Mouse (Mus musculus): ENCODE results near the gene Crim1. TPM values are rescaled to one million over a fixed set of nuclear protein-coding genes. Genes with fewer than 3 reads are reported as not detected.

Gene Crim1
- polyA plus RNA-seq, 1 experiment, result 13.7 TPM

DNA sequence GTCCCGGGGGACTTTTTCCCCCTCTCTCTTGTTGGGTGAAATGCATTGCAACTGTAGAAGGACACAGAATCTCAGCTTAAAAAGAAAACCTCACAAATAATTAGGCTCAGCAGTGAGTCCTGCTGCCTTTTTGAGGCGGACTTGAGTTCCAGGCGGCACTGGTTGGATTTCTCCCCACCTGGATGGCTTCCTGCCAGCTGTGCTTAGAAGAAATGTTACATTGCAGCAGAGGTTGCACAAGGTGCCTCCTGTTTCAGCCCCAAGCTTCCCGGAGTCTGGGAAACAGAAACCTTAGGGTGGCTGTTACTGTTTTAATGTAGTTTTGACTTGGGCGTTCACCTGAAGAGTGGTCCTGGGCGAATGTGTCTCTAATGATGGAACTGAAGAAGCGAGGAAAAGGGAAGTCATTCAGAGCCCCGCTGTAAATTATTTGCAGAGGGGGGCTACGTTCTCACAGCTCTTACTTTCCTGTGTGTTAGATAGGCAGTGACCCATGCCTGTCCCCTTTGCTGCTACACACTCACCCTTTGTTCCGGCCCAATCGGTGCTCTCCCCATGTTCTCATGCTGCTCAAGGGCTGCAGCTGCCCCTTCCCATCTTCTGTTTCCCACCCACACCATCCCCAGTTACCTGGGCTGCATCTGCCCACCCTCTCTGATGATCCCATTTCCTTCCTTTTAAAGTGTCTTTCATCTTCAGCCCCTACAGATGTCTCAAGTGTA is 83.4 kb downstream of the Crim1 start:
- H3K9ac ChIP-seq (ENCODE audit: low read depth, poor library complexity, severe bottlenecking), result no peak overlapping the region
- no peaks in the 10 kb centered on the region for H3K36me3 ChIP-seq (ENCODE audit: control insufficient read depth, insufficient read depth, low read length, poor library complexity, severe bottlenecking)
- no peaks in the 10 kb centered on the region for H3K4me1 ChIP-seq (ENCODE audit: control insufficient read depth, insufficient read depth, low read length)
- TF ChIP-seq POLR2A (IDR thresholded peaks at IDR 0.05; ENCODE audit: insufficient read depth, low read length), result no peak
- no peak for TF ChIP-seq CTCF (IDR thresholded peaks at IDR 0.05; ENCODE audit: low read depth, low read length)
- TF ChIP-seq EP300 (IDR thresholded peaks at IDR 0.05; ENCODE audit: insufficient read depth, low read depth, low read length), result no peak
- no peak overlapping the region for H3K4me3 ChIP-seq (ENCODE audit: low read depth, low read length)
- H3K27ac ChIP-seq (ENCODE audit: insufficient read depth, low read length), result no peak overlapping the region
- H3K27me3 ChIP-seq (ENCODE audit: control insufficient read depth, insufficient read depth, low read length, poor library complexity, severe bottlenecking), result no peaks in the 10 kb centered on the region
- no peaks in the 10 kb centered on the region for H3K9me3 ChIP-seq (replicated peaks; ENCODE audit: control insufficient read depth, insufficient read depth, low read length, poor library complexity, severe bottlenecking)

DNA sequence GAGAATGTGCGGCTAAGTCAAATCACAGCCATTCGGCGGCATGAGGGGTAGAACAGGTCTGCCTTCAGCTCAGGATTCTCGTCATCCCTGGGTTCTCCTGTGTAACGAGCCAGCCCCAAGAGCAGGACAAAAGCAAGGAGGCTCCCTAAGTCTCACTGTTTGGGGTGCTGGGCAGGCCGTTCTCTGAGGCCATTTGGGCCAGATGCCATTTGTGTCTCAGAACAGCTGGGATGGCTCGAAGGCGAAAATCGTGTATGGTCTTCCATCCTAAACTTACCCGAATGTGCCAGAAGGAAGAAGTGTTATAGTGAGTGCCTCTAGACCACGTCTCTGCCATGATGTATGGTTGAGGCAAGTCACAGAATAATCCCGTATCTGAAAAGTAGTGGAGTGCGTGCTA is 86.0 kb downstream of the Crim1 start:
- no peak overlapping the region for H3K4me3 ChIP-seq (ENCODE audit: low read depth, low read length)
- no peaks in the 10 kb centered on the region for H3K36me3 ChIP-seq (ENCODE audit: control insufficient read depth, insufficient read depth, low read length, poor library complexity, severe bottlenecking)
- no peaks in the 10 kb centered on the region for H3K27me3 ChIP-seq (ENCODE audit: control insufficient read depth, insufficient read depth, low read length, poor library complexity, severe bottlenecking)
- no peak overlapping the region for H3K27ac ChIP-seq (ENCODE audit: insufficient read depth, low read length)
- H3K4me1 ChIP-seq (ENCODE audit: control insufficient read depth, insufficient read depth, low read length), result no peaks in the 10 kb centered on the region
- TF ChIP-seq CTCF (IDR thresholded peaks at IDR 0.05; ENCODE audit: low read depth, low read length) (no peak), EP300 (IDR thresholded peaks at IDR 0.05; ENCODE audit: insufficient read depth, low read depth, low read length) (no peak), POLR2A (IDR thresholded peaks at IDR 0.05; ENCODE audit: insufficient read depth, low read length) (no peak)
- H3K9ac ChIP-seq (ENCODE audit: low read depth, poor library complexity, severe bottlenecking), result no peak overlapping the region
- no peaks in the 10 kb centered on the region for H3K9me3 ChIP-seq (replicated peaks; ENCODE audit: control insufficient read depth, insufficient read depth, low read length, poor library complexity, severe bottlenecking)

DNA sequence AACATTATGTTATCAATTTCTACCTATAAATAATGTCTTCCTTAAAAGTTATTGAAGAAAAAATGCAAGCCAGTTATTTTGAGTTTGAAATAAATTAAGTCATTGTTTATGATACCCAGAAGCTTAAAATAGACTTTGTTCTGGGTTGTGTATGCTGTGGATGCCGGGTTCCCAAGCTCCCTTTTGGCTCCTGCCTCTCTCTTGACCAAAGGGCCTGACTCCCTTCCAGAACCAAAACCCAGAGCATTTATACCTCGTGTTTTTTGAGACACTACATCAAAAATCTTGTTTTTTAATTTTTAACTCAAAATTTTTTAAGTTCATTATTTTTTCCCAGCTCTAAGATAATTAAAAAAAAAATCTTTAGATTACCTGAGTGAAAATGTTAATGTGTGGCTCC is 87.3 kb downstream of the Crim1 start:
- Histone ChIP-seq H3K27ac (ENCODE audit: insufficient read depth, low read length) (no peak overlapping the region), H3K4me3 (ENCODE audit: low read depth, low read length) (no peak overlapping the region), H3K36me3 (ENCODE audit: control insufficient read depth, insufficient read depth, low read length, poor library complexity, severe bottlenecking) (no peaks in the 10 kb centered on the region), H3K9me3 (replicated peaks; ENCODE audit: control insufficient read depth, insufficient read depth, low read length, poor library complexity, severe bottlenecking) (no peaks in the 10 kb centered on the region), H3K4me1 (ENCODE audit: control insufficient read depth, insufficient read depth, low read length) (no peaks in the 10 kb centered on the region), H3K27me3 (ENCODE audit: control insufficient read depth, insufficient read depth, low read length, poor library complexity, severe bottlenecking) (no peaks in the 10 kb centered on the region), H3K9ac (ENCODE audit: low read depth, poor library complexity, severe bottlenecking) (no peak overlapping the region)
- TF ChIP-seq CTCF (IDR thresholded peaks at IDR 0.05; ENCODE audit: low read depth, low read length) (no peak), EP300 (IDR thresholded peaks at IDR 0.05; ENCODE audit: insufficient read depth, low read depth, low read length) (no peak), POLR2A (IDR thresholded peaks at IDR 0.05; ENCODE audit: insufficient read depth, low read length) (no peak)

DNA sequence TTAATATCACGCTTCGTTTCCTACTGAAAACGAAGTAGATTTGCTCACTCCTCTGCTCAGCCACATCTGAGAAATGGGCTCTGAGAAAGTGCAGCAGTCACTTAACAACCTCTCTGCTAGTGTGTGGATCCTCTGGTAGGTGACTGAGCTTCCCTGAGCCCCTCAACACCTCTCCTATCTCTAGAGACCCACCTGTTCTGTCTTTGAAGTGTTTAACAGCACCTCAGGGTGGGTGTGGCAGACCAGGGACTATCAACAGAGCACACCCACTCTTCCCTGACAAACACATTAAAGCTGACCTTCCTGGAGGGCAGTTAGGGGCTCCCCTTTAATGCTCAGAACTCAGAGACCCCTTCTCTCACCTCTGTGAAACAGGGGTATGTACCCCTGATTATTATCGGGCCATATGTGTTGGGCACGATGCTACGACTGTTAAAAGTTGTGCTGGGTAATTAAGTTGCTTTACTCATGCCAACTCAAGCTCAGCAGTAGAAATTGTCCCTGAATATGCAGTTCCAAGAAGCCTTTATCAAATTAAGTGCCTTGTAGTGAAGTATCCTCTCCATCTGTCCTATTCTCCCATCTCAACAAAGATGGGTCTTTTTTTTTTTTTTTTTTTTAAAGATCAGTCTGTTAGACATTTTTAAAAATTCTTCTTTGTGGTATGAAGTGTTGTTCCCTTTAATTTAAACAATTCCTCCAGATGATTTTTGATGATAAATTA is 90.3 kb downstream of the Crim1 start:
- no peak overlapping the region for H3K27ac ChIP-seq (ENCODE audit: insufficient read depth, low read length)
- TF ChIP-seq POLR2A (IDR thresholded peaks at IDR 0.05; ENCODE audit: insufficient read depth, low read length) (no peak), EP300 (IDR thresholded peaks at IDR 0.05; ENCODE audit: insufficient read depth, low read depth, low read length) (no peak), CTCF (IDR thresholded peaks at IDR 0.05; ENCODE audit: low read depth, low read length) (no peak)
- no peak overlapping the region for H3K9ac ChIP-seq (ENCODE audit: low read depth, poor library complexity, severe bottlenecking)
- no peaks in the 10 kb centered on the region for H3K9me3 ChIP-seq (replicated peaks; ENCODE audit: control insufficient read depth, insufficient read depth, low read length, poor library complexity, severe bottlenecking)
- H3K27me3 ChIP-seq (ENCODE audit: control insufficient read depth, insufficient read depth, low read length, poor library complexity, severe bottlenecking), result no peaks in the 10 kb centered on the region
- H3K4me1 ChIP-seq (ENCODE audit: control insufficient read depth, insufficient read depth, low read length), result no peaks in the 10 kb centered on the region
- no peaks in the 10 kb centered on the region for H3K36me3 ChIP-seq (ENCODE audit: control insufficient read depth, insufficient read depth, low read length, poor library complexity, severe bottlenecking)
- no peak overlapping the region for H3K4me3 ChIP-seq (ENCODE audit: low read depth, low read length)

DNA sequence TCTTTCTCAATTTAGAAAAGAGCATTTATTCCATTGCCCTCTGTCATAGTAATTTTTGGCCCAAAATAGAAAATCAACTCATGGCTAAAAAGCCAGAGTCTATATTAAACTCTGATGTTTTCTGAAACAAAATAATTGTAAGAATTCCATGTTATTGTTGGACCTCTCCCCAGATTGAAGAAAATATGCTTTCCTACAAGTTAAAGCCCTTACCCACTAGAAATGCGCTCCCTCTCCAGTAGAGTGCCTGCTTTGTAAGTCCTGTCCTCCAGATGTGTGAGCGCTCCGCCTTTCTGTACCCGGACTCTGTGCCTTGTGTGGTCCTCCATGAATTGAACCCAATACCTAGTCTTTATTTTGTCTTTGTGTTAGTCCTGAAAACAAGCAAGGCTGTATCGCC is 91.0 kb downstream of the Crim1 start:
- TF ChIP-seq CTCF (IDR thresholded peaks at IDR 0.05; ENCODE audit: low read depth, low read length) (no peak), EP300 (IDR thresholded peaks at IDR 0.05; ENCODE audit: insufficient read depth, low read depth, low read length) (no peak)
- no peak overlapping the region for H3K9ac ChIP-seq (ENCODE audit: low read depth, poor library complexity, severe bottlenecking)
- no peaks in the 10 kb centered on the region for H3K9me3 ChIP-seq (replicated peaks; ENCODE audit: control insufficient read depth, insufficient read depth, low read length, poor library complexity, severe bottlenecking)
- no peaks in the 10 kb centered on the region for H3K4me1 ChIP-seq (ENCODE audit: control insufficient read depth, insufficient read depth, low read length)
- no peaks in the 10 kb centered on the region for H3K36me3 ChIP-seq (ENCODE audit: control insufficient read depth, insufficient read depth, low read length, poor library complexity, severe bottlenecking)
- no peak overlapping the region for H3K4me3 ChIP-seq (ENCODE audit: low read depth, low read length)
- no peaks in the 10 kb centered on the region for H3K27me3 ChIP-seq (ENCODE audit: control insufficient read depth, insufficient read depth, low read length, poor library complexity, severe bottlenecking)
- no peak overlapping the region for H3K27ac ChIP-seq (ENCODE audit: insufficient read depth, low read length)

DNA sequence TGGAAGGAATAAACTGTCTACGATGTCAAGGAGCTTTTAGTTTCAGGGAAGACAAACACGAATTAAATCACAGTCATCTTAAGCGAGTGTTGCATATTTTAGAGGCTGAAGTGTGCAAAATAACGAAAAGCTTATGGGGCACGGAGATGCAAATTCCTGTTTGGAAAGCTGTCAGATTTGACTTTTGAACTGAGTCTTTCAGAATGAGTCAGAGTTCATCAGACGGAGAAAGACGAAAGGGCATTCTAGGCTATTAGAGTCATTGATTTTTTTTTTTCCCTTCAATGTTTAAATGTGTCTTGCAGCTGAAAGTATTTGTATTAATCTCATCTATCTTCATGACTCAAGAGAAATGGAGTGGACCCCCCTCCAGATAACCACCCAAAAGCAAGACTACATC is 92.3 kb downstream of the Crim1 start:
- Histone ChIP-seq H3K27ac (ENCODE audit: insufficient read depth, low read length) (no peak overlapping the region), H3K9ac (ENCODE audit: low read depth, poor library complexity, severe bottlenecking) (no peak overlapping the region), H3K9me3 (replicated peaks; ENCODE audit: control insufficient read depth, insufficient read depth, low read length, poor library complexity, severe bottlenecking) (no peaks in the 10 kb centered on the region), H3K4me3 (ENCODE audit: low read depth, low read length) (no peak overlapping the region), H3K27me3 (ENCODE audit: control insufficient read depth, insufficient read depth, low read length, poor library complexity, severe bottlenecking) (no peaks in the 10 kb centered on the region), H3K36me3 (ENCODE audit: control insufficient read depth, insufficient read depth, low read length, poor library complexity, severe bottlenecking) (no peaks in the 10 kb centered on the region), H3K4me1 (ENCODE audit: control insufficient read depth, insufficient read depth, low read length) (no peaks in the 10 kb centered on the region)
- no peak for TF ChIP-seq CTCF (IDR thresholded peaks at IDR 0.05; ENCODE audit: low read depth, low read length)
- TF ChIP-seq POLR2A (IDR thresholded peaks at IDR 0.05; ENCODE audit: insufficient read depth, low read length), result no peak
- no peak for TF ChIP-seq EP300 (IDR thresholded peaks at IDR 0.05; ENCODE audit: insufficient read depth, low read depth, low read length)
